Mouse (Mus musculus) embryonic fibroblast, embryonic 13.5 days (primary cell): ENCODE measurements around the gene Ankrd13b.

Source experiments
- CTCF ChIP-seq: IDR thresholded peaks from 2 replicates; pipeline ENCODE4 v1.5.1; 2011; ENCODE audit warnings: mild to moderate bottlenecking, control low read depth, low read length, moderate library complexity, borderline replicate concordance; ENCODE audit not compliant: insufficient read depth
- POLR2A ChIP-seq: IDR thresholded peaks from 2 replicates; pipeline ENCODE4 v1.6.1; 2011; ENCODE audit warnings: low read depth, mild to moderate bottlenecking, control low read depth, low read length, moderate library complexity

DNA sequence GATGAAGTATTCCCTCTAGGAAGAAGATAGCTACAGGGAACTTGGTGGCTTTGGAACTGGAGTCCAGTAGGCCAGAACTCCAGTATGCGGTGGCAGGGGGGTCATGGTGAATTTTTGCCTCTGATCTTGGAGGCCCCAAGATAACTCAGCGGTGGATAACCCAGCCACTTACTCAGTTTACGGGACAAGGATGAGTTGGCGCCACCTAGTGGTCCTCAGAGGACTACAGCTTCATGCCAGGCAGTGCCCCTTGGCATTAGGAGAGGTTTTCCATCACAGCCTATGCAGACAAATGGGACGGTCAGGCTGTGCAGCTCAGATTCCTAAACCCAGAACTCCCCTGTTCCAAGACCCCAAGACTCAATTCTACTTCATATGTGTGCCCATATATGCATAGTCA is 11.9 kb upstream of the Ankrd13b start:
- peak; percentile 86; the same call in 1 of the 2 replicates for TF ChIP-seq CTCF
- no peak for TF ChIP-seq POLR2A
